Mouse (Mus musculus) small intestine, adult 2 months (tissue): Measurements from ENCODE around the gene Dhx33.

Experiments used
- CTCF ChIP-seq: fragments of 200-500 bp; IDR thresholded peaks from 2 replicates; pipeline ENCODE4 v1.5.1; 2012; ENCODE audit warnings: low read depth, mild to moderate bottlenecking, control low read depth, inconsistent platforms, low read length, moderate library complexity, mixed read lengths; ENCODE audit not compliant: insufficient replicate concordance, insufficient read length; ENCODE audit errors: extremely low read depth
- POLR2A ChIP-seq: fragments of 200-500 bp; IDR thresholded peaks from 2 replicates; pipeline ENCODE4 v1.6.1; 2012; ENCODE audit warnings: low read depth, mild to moderate bottlenecking, control low read depth, inconsistent platforms, low read length, moderate library complexity

- TF ChIP-seq CTCF: no peak
- TF ChIP-seq POLR2A: no peak
These were observed 28.4 kb upstream of the Dhx33 start for GRCm38 (mm10) chr11:71032491-71033162.
